Mouse (Mus musculus): ENCODE measurements around the gene Oser1.
A peak's percentile ranks its signal among the peaks of the same experiment; 100 is the strongest.
"Not testable (repeated sequence)": the region's sequence is repeated elsewhere in the genome, so short reads cannot be mapped to it uniquely, and the experiment has no call there.

The Oser1 gene

DNA sequence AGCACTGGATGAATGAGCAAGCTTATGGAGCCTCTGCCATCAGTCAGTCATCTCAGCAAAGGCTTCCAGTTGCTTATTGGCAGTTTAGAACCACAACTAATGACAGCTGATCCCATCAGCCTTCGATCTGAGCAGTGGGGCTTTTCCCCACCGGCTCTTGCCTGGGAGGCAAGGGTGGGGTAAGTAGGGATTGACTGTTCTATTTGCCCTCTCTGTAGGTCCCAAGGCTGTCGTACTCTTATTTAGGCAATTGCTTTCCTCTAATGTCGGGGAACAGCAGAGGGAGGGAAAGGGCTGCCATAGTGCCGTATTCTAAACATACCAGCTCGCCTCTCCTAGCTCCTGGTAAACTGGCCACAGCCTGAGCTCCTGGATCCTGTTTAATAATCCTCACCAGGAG, at the start of gene Oser1:
Oser1 (minus strand) TSS at position 101 of the 400 bp plus-strand sequence.
- DNase-seq (ENCODE audit: low spot score in 2 of 2), result no peak

DNA sequence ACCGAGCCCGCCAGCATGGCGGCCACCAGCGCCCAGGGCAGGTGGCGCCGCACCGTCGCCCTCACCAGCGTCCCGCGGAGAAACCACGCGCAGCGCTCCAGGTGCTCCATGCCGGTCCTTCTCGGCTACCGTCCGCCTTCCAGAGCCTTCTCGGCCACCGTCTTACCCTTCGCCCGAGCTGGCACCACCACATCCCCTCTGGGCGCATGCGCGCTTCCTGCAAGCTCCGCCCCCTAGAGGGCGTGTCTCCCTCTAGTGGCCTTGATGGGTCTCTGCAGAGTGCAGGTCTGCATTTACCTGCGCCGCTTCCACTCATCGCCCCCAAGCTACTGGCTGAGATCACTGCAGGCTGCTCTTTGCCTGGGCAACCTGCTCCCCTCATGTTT, 48.0 kb upstream of the Oser1 start, which contains the start of gene Fitm2:
Fitm2 (minus strand) TSS at position 164 of the 386 bp plus-strand sequence.
- peak; percentile 89 to 97 for DNase-seq (ENCODE audit: low spot score in 2 of 2)

DNA sequence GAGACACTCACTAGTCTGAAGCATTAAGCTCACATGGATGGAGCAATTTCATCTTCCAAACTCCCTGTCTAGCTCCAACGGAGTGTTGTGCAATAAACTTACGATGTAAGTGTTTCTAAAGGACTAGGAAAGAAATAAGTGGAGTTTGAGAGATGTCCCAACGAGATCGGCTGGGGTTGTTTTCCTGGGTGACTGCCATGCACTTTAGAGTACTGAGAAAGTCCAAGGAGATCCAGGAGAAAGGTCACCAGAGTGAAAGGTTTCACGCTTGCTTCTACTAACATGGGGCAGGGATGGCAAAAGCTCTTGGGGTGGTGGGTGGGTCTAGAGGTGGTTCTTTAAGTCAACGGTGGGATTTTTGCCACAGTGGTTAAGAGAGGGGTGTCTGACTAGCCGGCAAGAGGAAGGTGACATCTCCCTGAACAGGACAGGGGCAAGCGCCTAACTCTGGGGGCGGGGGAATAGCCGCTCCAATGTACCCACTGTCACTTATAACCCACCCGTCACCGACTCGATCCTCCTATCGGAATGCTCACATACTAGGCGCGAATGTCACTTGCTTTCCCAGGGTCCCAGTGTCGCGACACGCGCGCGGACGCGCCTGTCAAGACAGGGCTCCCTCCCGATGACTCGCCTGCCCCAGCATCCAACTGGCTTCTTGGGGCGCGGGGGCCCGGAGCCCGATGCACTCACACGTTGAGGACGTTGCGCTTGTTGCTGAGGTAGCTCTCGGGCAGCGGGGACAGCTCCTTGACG, 47.4 kb upstream of the Oser1 start:
- DNase-seq (ENCODE audit: low spot score in 2 of 2), result no peak

DNA sequence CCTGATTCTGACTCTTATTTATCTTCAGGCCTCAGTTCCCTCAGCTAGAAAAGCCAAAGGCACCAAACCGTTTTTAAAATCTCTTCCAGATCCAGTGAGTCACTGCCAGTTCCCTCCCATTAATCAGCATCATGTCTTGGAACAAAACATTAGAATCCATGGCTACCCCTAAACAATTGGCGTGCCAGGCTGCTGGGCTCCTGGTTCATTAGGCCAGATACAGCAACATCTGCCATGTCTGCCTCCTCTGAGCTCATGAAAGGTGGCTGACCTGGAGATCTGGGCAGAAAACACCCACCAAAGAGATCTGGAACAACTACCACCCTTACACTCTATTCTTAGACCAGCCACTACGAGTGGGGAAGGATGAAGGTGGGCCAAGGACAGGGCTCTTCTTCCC, 46.6 kb upstream of the Oser1 start:
- DNase-seq (ENCODE audit: low spot score in 2 of 2), result no peak

DNA sequence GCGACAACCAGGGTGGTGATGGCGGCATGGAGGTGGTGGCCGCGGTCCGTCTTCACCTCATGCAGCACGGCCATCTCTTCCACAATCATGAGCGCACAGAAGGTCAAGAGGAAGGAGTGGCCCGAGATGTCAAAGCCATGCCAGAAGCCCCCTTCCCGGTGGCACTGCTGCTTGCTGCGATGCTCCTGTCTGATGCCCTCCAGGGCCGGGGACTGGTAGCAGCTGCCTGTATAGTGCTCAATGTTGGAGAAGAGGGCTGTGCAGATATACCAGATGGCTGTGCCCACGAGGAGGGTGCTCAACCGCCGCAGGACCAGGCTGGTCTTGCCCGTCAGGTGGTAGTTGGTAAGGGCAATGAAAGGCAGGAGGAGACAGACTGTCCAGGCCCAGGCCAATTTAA, 45.2 kb upstream of the Oser1 start:
- no peak for DNase-seq (ENCODE audit: low spot score in 2 of 2)

DNA sequence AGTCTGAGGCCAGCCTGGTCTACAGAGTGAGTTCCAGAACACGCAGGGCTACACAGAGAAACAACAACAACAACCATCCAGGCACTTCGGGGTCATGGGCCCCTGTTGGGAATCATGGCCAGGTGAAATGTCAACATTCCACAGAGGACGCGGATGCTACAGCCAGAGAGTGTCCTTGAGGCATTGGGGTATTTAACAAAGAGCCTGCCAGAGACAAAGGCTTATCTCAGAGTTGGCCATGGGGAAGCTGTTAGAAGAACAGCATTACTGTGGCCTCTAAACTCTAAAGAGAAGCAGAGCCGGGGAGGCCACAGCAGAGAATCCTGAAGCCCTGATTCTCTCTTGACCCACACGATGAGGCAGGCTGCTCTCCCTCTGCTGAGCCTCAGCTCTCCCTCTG, 44.4 kb upstream of the Oser1 start:
- DNase-seq (ENCODE audit: low spot score in 2 of 2), result no peak

DNA sequence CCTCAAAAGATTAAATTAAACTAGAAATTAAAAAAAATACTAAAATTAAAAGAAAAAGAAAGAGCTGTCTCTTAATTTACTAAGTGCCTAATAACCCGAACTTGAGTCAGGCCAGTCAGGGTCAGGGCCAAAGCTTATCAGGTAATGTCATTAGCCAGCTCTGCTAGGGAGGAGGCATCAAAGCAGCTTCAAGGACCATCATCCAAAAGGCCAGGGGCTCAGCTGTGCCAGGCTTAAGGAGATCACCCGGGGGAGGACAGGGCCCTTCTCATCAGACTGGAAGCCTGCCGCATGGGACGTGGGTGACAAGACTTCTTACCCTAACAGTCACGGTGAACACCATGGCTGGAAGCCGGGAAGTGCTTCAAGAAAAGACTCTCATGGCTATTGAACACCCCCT, 43.1 kb upstream of the Oser1 start:
- DNase-seq (ENCODE audit: low spot score in 2 of 2), result no peak

DNA sequence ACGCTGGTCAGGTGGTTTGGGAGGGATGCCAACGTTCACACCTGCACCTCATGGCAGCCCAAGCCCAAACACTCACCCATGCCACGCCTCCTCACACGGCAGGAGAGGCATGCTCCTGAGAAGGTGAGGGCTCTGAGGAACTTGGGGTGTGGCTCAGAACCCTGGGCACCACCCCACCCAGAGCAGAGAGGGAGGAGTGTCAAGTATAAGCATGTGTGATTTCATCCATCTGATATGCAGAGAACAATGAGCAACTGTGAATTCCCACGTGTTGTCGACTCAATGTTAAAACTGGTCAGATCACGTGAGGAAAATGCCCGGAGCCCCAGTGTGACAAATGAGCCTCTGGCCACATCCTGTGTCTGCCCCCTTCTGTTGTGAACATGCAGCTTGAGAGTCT, 42.3 kb upstream of the Oser1 start:
- DNase-seq (ENCODE audit: low spot score in 2 of 2), result no peak

DNA sequence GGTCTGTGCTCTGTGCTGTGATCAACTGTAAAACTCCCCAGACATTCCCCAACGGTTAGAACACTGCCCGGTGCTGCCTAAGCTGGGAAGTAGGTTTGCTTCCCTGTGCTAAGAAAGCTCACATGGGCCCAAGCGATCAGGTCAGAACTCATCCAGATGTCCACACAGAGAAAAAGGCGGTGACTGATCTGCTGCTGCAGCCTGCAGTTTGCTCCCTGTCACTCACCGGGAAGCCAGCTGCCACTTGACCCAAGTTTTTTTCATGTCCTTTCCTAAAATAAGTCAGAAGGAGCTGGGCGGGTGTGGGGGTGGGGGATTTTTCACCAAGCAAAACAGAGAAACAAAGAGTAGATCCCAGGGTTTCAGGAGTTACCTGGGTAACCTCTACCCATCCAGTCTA, 40.1 kb upstream of the Oser1 start:
- no peak for DNase-seq (ENCODE audit: low spot score in 2 of 2)

DNA sequence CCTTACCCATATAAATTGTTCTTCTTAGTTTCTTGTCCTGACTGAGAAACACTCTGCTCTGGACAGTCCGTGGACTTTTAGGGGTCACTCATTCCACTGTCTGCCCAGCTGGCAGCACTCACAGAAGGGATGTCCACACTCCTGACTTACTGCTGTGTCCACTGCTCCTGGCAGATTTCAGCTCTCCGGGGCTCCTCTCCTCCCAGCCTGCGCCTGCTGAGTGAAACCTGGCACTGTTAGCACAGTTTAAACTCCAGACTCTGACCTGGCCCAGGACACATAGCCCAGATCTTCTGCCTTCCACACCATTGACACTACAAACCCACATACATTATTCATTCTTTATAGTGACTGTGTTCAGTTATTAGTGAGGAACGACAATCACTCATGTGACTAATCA, 39.5 kb upstream of the Oser1 start:
- DNase-seq (ENCODE audit: low spot score in 2 of 2), result no peak

DNA sequence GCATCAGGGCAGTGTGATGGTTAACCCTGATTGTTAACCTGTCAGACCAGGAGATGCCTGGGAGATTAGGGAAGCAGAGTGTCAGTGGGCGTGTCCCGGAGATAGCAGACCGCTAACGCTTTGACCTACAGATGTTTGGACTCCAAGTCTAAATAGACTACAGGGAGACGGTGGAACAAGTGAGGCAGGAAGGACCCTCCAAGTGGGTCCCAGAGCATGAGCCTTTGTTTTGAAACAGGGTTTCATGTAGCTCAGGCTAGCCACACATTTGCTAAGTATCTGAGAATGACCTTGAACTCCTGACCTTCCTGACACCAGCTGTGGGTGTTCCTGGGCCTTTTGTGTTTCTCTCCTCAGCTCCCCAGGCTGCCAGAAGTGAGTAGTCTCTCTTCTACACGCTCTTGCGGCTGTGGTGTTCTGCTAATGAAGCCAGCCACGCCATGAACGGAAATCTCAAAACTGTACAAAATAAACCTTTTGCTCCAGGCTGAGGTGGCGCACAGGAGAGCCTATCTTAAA, 38.8 kb upstream of the Oser1 start:
- no peak for DNase-seq (ENCODE audit: low spot score in 2 of 2)

DNA sequence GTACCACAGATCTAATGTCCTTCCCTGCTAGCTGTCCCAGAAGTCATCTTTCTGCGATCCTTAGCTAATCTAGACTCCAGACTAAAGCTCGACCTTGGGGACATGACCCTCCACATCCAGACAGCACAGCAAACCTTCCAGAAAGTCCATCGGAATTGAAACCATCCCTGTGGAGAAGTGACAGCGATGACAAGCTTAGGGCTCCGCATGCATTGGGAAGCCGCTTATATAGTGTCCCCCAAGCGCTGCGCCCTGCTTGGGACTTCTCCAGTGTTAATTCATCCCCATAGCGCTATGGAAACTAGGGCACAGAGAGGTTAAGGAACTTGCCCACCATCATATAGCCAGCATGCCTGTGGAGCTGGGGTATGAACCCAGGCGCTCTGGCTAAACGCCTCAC, 38.3 kb upstream of the Oser1 start:
- no peak for DNase-seq (ENCODE audit: low spot score in 2 of 2)

DNA sequence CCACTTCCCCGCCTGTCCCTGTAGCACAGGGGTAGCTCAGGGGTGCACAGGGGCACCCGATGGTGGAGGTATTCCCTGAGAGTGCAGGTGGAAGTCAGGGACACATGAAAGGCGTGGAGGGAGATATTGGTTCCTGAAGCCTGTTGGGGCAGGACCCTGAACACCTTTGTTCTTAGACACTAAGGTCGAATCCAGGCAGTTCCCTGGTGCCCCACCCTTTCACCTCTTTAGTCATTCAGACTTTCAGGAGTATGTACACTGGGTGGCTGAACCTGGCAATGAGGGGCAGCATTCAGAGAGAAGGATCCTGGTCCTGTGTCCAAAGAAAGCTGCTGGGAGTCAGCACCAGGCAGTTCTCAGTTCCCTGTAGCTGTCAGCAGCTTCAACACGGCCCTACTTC, 37.9 kb upstream of the Oser1 start:
- no peak for DNase-seq (ENCODE audit: low spot score in 2 of 2)

DNA sequence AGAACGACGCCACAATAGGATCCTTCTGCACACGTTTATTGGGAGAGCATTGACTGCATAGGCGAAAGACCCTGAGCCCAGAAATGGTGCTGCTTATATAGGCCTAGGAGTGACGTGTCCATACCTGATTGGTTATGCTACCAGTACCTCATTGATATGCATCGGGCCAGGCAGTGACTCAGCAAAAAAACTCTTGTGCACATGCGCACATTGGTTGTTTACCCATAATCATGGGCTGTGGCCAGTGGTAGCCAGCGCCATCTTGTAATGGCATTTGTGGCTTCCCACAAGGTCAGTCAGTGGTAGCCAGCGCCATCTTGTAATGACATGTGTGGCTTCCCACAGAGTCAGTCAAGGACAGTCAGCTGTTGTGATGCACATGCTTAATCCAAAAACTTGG, 36.8 kb upstream of the Oser1 start:
- DNase-seq (ENCODE audit: low spot score in 2 of 2), result not testable (repeated sequence)

DNA sequence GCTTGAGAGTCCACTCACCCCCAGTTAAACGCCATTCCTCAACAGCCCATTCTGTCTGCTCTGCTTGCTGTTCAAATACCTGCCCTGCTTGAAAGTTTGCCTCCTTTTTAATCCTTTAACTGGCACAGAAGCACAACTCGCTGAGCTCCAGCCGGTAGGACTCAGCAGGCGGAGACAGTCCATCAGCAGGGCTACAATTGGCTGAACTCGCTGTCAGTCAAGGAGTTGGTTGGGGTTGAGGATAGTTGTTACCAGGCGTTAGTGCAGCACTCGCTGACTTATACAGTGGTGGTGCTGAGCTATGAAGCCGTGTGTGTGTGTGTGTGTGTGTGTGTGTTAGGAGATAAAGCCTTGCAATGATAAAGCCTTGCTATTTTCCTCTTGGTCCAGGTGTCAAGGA, 36.1 kb upstream of the Oser1 start:
- DNase-seq (ENCODE audit: low spot score in 2 of 2), result no peak

DNA sequence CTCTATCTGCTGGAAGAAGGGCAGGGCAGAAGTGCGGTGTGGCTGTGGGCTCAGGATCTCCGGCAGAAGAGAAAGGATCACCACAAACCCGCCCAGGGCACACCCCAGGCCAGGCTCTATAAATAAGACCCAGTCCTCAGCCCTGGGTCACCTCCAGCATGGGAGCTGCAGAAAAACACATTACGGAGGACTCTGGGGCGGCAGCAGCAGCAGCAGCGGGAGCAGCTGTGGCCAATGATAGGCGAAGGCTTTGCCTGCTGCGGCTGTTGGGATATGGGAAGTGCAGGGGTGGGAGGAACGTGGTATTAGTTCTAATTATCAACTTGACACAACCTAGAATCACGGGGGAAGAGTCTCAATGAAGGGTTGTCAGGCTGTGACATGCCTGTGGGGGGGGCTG, 34.9 kb upstream of the Oser1 start:
- DNase-seq (ENCODE audit: low spot score in 2 of 2), result no peak

DNA sequence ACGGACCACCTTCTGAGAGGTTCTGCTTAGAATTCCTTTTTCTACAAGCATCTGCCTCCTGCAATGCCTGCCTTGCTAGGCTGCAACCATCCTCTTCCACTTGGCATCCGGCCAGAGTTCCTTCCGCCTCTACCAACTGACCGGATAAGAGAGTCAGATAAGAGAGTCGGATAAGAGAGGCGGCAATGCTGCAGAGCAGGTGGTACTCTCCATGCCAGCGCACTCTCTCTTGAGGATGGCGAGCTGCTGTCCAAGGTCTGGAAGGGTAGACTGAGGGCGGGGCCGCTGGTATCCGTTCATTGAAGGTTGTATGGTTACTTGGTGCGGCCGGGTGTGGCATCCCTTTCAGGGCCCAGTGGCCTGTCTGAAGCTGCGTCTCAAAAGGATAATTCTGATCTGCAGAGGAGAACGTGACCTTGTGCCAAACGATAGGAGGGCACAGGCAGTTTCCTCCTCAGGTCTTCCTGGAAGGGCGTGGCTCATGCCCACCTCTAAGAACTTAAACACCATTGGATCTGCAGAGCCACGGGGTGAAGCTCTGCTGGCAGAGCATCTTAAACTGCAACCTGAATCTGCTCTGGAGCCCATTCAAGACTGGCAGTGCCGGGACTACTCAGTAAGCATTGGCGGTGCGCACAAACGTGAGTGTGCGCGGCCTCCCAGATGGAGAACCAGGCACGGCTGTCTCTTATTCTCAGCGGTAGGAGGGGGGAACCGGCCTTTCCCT, 34.2 kb upstream of the Oser1 start:
- no peak for DNase-seq (ENCODE audit: low spot score in 2 of 2)

DNA sequence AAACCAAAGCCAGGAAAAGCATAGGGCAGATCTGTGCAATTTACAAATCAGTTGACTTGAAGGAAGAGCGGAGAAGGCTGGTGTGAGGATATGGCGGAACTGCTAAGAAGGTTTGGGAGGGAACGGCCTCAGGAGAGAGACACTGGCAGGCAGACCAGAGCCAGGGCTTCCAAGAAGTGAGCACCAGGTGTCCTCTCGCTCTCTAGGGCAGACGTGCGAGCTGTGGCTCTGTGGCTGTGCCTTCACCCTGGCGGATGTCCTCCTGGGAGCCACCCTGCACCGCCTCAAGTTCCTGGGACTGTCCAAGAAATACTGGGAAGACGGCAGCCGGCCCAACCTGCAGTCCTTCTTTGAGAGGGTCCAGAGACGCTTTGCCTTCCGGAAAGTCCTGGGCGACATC, 28.9 kb upstream of the Oser1 start:
- DNase-seq (ENCODE audit: low spot score in 2 of 2), result no peak

DNA sequence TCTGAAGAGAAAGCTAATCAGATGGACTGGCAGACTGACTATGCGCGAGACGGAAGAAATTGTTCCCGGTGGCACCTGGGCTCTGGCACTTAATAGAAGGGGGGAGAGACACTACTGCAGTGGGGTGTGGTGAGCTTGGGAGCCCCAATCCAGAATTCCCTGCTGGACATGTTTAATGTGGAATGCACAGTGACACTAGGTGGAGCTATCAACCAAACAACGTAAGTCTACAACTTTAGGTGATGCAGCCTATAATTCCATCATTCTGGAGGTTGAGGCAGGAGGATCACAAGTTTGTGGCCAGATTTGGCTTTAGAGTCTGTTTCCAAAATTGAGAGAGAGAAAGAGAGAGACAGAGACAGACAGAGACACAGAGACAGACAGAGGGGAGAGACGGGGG, 28.2 kb upstream of the Oser1 start:
- no peak for DNase-seq (ENCODE audit: low spot score in 2 of 2)

DNA sequence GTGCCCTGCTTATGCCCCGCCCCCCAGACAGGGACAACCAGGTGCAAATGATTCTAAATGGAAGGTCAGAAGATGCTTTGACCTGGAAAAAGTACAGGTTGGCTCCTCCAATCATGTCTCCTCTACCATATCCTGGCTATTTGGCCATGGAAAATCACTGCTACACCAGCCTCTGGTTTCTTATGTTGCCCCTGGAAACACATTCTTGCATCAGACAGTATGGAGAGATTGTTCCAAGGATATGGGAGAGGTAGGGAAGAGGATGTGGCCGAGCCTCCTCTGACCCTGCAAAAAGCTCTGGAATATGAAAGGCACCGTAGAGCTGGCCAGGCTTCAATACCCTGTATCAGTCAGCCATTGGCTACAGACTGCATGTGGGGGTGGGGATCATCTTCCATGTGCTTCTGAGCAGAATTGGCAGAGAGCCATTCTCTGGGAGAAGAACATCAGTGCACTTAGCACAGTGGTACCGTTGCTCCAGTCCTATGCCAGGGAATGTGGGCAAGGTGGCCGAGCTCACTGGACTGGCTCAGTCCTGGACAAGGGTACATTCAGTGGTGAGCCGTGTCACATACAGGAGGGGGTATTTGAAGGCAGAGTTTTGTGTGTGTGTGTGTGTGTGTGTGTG, 26.3 kb upstream of the Oser1 start:
- peak in 1 of 2 experiments; percentile 57 for DNase-seq (ENCODE audit: low spot score in 2 of 2)

DNA sequence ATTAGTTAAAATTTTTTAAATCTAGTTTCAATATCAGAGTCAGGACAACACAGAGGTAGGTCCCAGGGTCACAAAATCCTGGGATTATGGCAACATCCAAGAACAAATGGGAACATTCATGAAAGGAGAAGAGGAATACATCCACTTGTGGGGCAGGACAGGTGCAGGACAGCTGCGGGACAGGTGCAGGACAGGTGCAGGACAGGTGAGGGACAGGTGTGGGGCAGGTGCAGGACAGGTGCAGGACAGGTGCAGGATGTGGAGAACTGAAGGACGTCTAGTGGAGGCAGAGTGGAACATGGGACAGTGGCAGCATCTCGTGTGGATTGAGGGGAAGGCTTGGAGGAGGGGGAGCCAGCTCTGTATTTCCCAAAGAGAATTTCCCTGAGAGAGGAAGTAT, 24.8 kb upstream of the Oser1 start:
- DNase-seq (ENCODE audit: low spot score in 2 of 2), result no peak

DNA sequence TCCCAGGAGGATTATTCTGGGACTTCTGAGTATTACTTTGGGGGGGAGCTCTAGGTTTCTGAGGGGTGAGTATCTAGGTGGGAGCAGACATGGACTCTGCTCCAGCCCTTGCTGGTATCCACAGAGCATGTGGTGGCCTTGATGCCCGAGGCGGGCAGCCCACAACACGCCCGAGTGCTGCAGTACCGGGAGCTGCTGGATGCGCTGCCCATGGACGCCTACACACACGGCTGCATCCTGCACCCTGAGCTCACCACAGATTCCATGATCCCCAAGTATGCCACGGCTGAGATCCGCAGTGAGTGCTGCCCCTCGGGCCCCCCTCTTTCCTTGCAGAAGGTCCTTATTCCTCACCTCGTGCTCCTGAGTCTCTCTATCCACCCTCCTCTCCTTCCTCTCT, 22.9 kb upstream of the Oser1 start:
- no peak for DNase-seq (ENCODE audit: low spot score in 2 of 2)

DNA sequence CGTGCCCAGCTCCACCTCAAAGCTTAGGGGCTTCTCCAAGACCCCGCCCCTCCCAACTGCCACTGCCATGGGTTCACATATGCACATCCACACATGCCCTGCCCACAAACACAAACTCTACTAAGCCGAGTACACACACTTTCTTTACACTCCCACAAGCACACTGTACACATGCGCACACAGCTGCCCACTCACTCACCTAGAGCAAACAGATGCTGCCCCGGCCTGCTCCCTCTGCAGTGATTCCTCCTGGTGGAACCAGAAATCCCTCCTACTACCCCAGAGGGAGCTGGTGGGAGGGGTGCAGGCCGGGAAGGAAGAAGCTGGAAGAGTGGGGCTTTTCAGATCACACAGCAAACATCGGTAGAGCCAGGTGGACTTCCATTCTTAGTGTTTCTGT, 19.5 kb upstream of the Oser1 start:
- no peak for DNase-seq (ENCODE audit: low spot score in 2 of 2)

Measured in left cerebral cortex, adult 9 months (tissue).